In the genomic region with DNA sequence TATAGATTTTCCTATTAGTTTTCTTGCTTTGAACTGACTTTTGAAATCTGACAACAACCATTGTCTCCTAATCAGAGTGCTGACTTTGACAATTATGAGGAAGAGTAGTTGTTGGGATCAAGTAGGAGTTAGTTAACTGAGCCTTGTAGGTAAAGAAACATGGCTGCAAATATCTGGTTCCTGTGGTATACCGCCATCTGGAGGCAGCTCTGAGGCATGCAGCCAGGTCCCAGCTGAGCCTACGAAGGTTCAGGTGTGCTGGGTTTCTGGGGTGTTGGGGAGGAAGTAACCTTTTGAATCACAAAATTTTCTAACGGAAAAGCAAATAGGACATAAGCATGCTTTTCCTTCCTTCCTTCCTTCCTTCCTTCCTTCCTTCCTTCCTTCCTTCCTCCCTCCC, we compare ENCODE assay signal across 15 mouse cellular contexts.
DNase-seq lines count a peak whose midpoint lies in the region; ATAC-seq and TF ChIP-seq lines count a peak whose summit lies in the region.
"Had no signal": no experiment of that assay in that cellular context is flagged by ENCODE, and none has a peak within 500 bp of the region (broad histone marks: within the 10 kb centered on the region; RNA-seq: fewer than 3 reads in every experiment).

No protein-coding gene starts in this region.

- no peak overlapping the region for H3K9ac ChIP-seq in hindbrain, postnatal 0 days (replicated peaks; ENCODE audit: low read length)
- no peak overlapping the region for H3K9ac ChIP-seq in hindbrain, embryonic 14.5 days
- no peak overlapping the region for H3K9ac ChIP-seq in liver, postnatal 0 days (replicated peaks)
- no peak overlapping the region for H3K9ac ChIP-seq in liver, embryonic 12.5 days
- no peak overlapping the region for H3K9ac ChIP-seq in ES-Bruce4 (ENCODE audit: low read depth, poor library complexity, severe bottlenecking)
- H3K9ac ChIP-seq in forebrain, postnatal 0 days = no peak overlapping the region
- H3K9ac ChIP-seq: neural tube, embryonic 12.5 days had no signal

- ATAC-seq in hindbrain, postnatal 0 days = no peak
- ATAC-seq in hindbrain, embryonic 14.5 days (ENCODE audit: low FRiP score) = no peak
- ATAC-seq in liver, postnatal 0 days = no peak
- no peak for ATAC-seq in liver, embryonic 12.5 days
- no peak for ATAC-seq in forebrain, postnatal 0 days
- ATAC-seq: activated CD4-positive, CD25-positive, alpha-beta regulatory T cell, adult 4 months had no signal

- H3K27ac ChIP-seq in hindbrain, postnatal 0 days = no peak overlapping the region
- no peak overlapping the region for H3K27ac ChIP-seq in hindbrain, embryonic 14.5 days
- no peak overlapping the region for H3K27ac ChIP-seq in liver, postnatal 0 days (ENCODE audit: low read depth)
- no peak overlapping the region for H3K27ac ChIP-seq in liver, embryonic 12.5 days
- H3K27ac ChIP-seq in ES-Bruce4 (ENCODE audit: insufficient read depth, low read length) = no peak overlapping the region
- H3K27ac ChIP-seq in cortical plate, adult 2 months (ENCODE audit: insufficient read depth, low read length) = no peak overlapping the region
- no peak overlapping the region for H3K27ac ChIP-seq in forebrain, postnatal 0 days (ENCODE audit: low read depth, low read length)
- H3K27ac ChIP-seq: heart, adult 2 months; neural tube, embryonic 12.5 days had no signal

- no peaks in the 10 kb centered on the region for H3K27me3 ChIP-seq in hindbrain, postnatal 0 days (ENCODE audit: insufficient read depth, low read length)
- no peaks in the 10 kb centered on the region for H3K27me3 ChIP-seq in hindbrain, embryonic 14.5 days (ENCODE audit: control insufficient read depth, insufficient read depth, low read length)
- H3K27me3 ChIP-seq in liver, postnatal 0 days (ENCODE audit: insufficient read depth, low read length) = no peaks in the 10 kb centered on the region
- H3K27me3 ChIP-seq in liver, embryonic 12.5 days (replicated peaks) = no peaks in the 10 kb centered on the region
- H3K27me3 ChIP-seq in ES-Bruce4 (ENCODE audit: control insufficient read depth, insufficient read depth, low read length, poor library complexity, severe bottlenecking) = no peaks in the 10 kb centered on the region
- H3K27me3 ChIP-seq in forebrain, postnatal 0 days (ENCODE audit: insufficient read depth, low read length) = no peaks in the 10 kb centered on the region
- H3K27me3 ChIP-seq: neural tube, embryonic 12.5 days had no signal

- no peak for TF ChIP-seq EP300 in liver, postnatal 0 days (IDR thresholded peaks at IDR 0.05; ENCODE audit: low read depth)
- no peak for TF ChIP-seq EP300 in ES-Bruce4 (IDR thresholded peaks at IDR 0.05; ENCODE audit: insufficient read depth, low read depth, low read length)

- H3K4me2 ChIP-seq in hindbrain, postnatal 0 days (ENCODE audit: low read depth, low read length) = no peak overlapping the region
- H3K4me2 ChIP-seq in hindbrain, embryonic 14.5 days (replicated peaks) = no peak overlapping the region
- H3K4me2 ChIP-seq in liver, postnatal 0 days (ENCODE audit: low read depth, low read length) = no peak overlapping the region
- no peak overlapping the region for H3K4me2 ChIP-seq in liver, embryonic 12.5 days
- no peak overlapping the region for H3K4me2 ChIP-seq in forebrain, postnatal 0 days (ENCODE audit: low read depth)
- H3K4me2 ChIP-seq: neural tube, embryonic 12.5 days had no signal

- H3K4me1 ChIP-seq in hindbrain, postnatal 0 days (ENCODE audit: insufficient read depth, low read length) = no peaks in the 10 kb centered on the region
- H3K4me1 ChIP-seq in hindbrain, embryonic 14.5 days (replicated peaks; ENCODE audit: control insufficient read depth, insufficient read depth, low read length) = no peaks in the 10 kb centered on the region
- no peaks in the 10 kb centered on the region for H3K4me1 ChIP-seq in liver, postnatal 0 days (ENCODE audit: insufficient read depth)
- H3K4me1 ChIP-seq in liver, embryonic 12.5 days = no peaks in the 10 kb centered on the region
- H3K4me1 ChIP-seq in ES-Bruce4 (ENCODE audit: control insufficient read depth, insufficient read depth, low read length) = no peaks in the 10 kb centered on the region
- H3K4me1 ChIP-seq in cortical plate, adult 2 months (ENCODE audit: control insufficient read depth, insufficient read depth, low read length) = no peaks in the 10 kb centered on the region; the same call in 1 of the 2 replicates
- no peaks in the 10 kb centered on the region for H3K4me1 ChIP-seq in forebrain, postnatal 0 days (ENCODE audit: insufficient read depth)

- no peaks in the 10 kb centered on the region for H3K36me3 ChIP-seq in hindbrain, postnatal 0 days (ENCODE audit: insufficient read depth, low read length)
- H3K36me3 ChIP-seq in hindbrain, embryonic 14.5 days (replicated peaks; ENCODE audit: control insufficient read depth, insufficient read depth) = no peaks in the 10 kb centered on the region
- H3K36me3 ChIP-seq in liver, postnatal 0 days (replicated peaks; ENCODE audit: insufficient read depth, low read length) = no peaks in the 10 kb centered on the region
- H3K36me3 ChIP-seq in liver, embryonic 12.5 days = no peaks in the 10 kb centered on the region
- no peaks in the 10 kb centered on the region for H3K36me3 ChIP-seq in ES-Bruce4 (ENCODE audit: control insufficient read depth, insufficient read depth, low read length, poor library complexity, severe bottlenecking)
- no peaks in the 10 kb centered on the region for H3K36me3 ChIP-seq in forebrain, postnatal 0 days (ENCODE audit: insufficient read depth)
- H3K36me3 ChIP-seq: neural tube, embryonic 12.5 days had no signal

- H3K4me3 ChIP-seq in hindbrain, postnatal 0 days (ENCODE audit: low read length) = no peak overlapping the region
- H3K4me3 ChIP-seq in hindbrain, embryonic 14.5 days (replicated peaks; ENCODE audit: low read length) = no peak overlapping the region
- no peak overlapping the region for H3K4me3 ChIP-seq in liver, postnatal 0 days (ENCODE audit: low read depth, low read length)
- no peak overlapping the region for H3K4me3 ChIP-seq in liver, embryonic 12.5 days
- no peak overlapping the region for H3K4me3 ChIP-seq in ES-Bruce4 (ENCODE audit: low read depth, low read length)
- H3K4me3 ChIP-seq in cortical plate, adult 2 months (ENCODE audit: insufficient read depth, low read length) = no peak overlapping the region
- no peak overlapping the region for H3K4me3 ChIP-seq in forebrain, postnatal 0 days (ENCODE audit: low read depth, low read length)
- H3K4me3 ChIP-seq: heart, adult 2 months; neural tube, embryonic 12.5 days had no signal

- intact Hi-C loops in heart, postnatal 36 days (cut with DNase I) = no loop called here

- no peak for TF ChIP-seq POLR2A in ES-Bruce4 (IDR thresholded peaks at IDR 0.05; ENCODE audit: insufficient read depth, low read length)
- TF ChIP-seq POLR2A in cortical plate, adult 2 months (IDR thresholded peaks at IDR 0.05; ENCODE audit: extremely low read depth, insufficient read depth, low read length) = no peak

- TF ChIP-seq CTCF in hindbrain, postnatal 0 days (IDR thresholded peaks at IDR 0.05; ENCODE audit: low read depth) = peak; percentile 20
- TF ChIP-seq CTCF in liver, postnatal 0 days (IDR thresholded peaks at IDR 0.05; ENCODE audit: low read depth) = peak; percentile 43
- peak; percentile 73 for TF ChIP-seq CTCF in ES-Bruce4 (IDR thresholded peaks at IDR 0.05; ENCODE audit: low read depth, low read length)
- TF ChIP-seq CTCF in cortical plate, adult 2 months (IDR thresholded peaks at IDR 0.05; ENCODE audit: extremely low read depth, insufficient read depth, low read length) = peak; percentile 37; the same call in 1 of the 2 replicates
- TF ChIP-seq CTCF in forebrain, postnatal 0 days (IDR thresholded peaks at IDR 0.05; ENCODE audit: low read depth) = no peak

- H3K9me3 ChIP-seq in hindbrain, postnatal 0 days (ENCODE audit: low read length) = no peaks in the 10 kb centered on the region
- H3K9me3 ChIP-seq in hindbrain, embryonic 14.5 days (ENCODE audit: control insufficient read depth, low read length) = no peaks in the 10 kb centered on the region
- no peaks in the 10 kb centered on the region for H3K9me3 ChIP-seq in liver, postnatal 0 days (ENCODE audit: low read length)
- H3K9me3 ChIP-seq in liver, embryonic 12.5 days (replicated peaks) = no peaks in the 10 kb centered on the region
- H3K9me3 ChIP-seq in ES-Bruce4 (replicated peaks; ENCODE audit: control insufficient read depth, insufficient read depth, low read length, poor library complexity, severe bottlenecking) = no peaks in the 10 kb centered on the region
- no peaks in the 10 kb centered on the region for H3K9me3 ChIP-seq in forebrain, postnatal 0 days (ENCODE audit: low read length)
- H3K9me3 ChIP-seq: neural tube, embryonic 12.5 days had no signal

- no peak for DNase-seq in hindbrain, postnatal 0 days (ENCODE audit: low spot score)
- DNase-seq in hindbrain, embryonic 14.5 days (ENCODE audit: low spot score) = no peak
- no peak for DNase-seq in liver, postnatal 0 days
- no peak for DNase-seq in forebrain, postnatal 0 days
- no peak for DNase-seq in heart, postnatal 36 days
- DNase-seq: heart, adult 2 months; heart, postnatal 4 days; lung, postnatal 14 days; midbrain, embryonic 14.5 days; thymus, adult 2 months had no signal

- 67% methylated on average over 3 of the region's 3 CpGs for WGBS in hindbrain, postnatal 0 days
- WGBS in hindbrain, embryonic 14.5 days = 72% methylated on average over 3 of the region's 3 CpGs
- WGBS in liver, postnatal 0 days (ENCODE audit: insufficient replicate concordance) = 52% methylated on average over 3 of the region's 3 CpGs
- WGBS in liver, embryonic 12.5 days (ENCODE audit: insufficient replicate concordance) = 35% methylated on average over 3 of the region's 3 CpGs
- 61% methylated on average over 3 of the region's 3 CpGs for WGBS in forebrain, postnatal 0 days
